Mouse (Mus musculus): ENCODE results near the gene Aoah.

DNA sequence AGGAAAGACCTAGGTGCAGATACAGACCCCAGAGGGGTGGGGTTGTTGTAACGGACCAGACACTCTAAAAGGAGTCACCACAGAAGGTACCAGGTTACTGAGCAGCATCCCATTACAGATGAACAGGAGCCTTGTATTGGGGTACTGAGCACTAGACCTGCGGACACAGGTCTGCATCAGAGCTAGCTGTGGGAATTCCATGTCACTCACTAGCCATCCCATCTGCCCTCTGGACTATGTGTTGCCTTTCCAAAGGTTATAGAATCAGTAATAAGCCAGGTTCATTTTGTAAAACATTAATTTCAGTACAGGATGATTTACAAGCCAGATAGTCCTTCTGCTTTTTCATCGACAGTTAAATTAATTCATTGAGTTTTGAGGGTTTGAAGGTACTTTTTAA is 2.7 kb downstream of the Aoah start:
- TF ChIP-seq CTCF (IDR thresholded peaks at IDR 0.05; ENCODE audit: low read depth, low read length) (no peak), POLR2A (IDR thresholded peaks at IDR 0.05; ENCODE audit: borderline replicate concordance, low read depth, low read length) (no peak)
